Comparison of ENCODE assay signal across 25 mouse cellular contexts in the genomic region with DNA sequence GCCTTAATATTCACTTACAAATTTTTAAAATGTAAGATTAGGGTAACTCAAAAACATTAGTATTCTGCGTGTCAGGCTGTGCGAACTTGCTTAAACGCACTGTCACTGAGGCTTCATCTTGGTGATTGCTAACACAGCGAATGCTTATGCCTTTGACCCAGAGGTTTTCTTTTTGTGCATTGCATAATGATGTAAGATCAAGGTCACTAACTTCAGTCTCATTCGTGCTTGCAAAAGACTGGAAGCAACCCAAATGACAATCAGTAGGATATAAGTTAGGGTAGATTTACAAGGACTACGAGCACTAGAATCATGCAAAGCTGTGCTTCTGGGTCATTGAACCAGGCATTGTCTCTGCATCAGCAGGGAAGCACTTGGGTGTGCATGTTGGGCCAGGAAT. TPM values are rescaled to one million over a fixed set of nuclear protein-coding genes. Genes with fewer than 3 reads are reported as not detected.
DNase-seq lines count a peak whose midpoint lies in the region; ATAC-seq and TF ChIP-seq lines count a peak whose summit lies in the region.
"Had no signal": no experiment of that assay in that cellular context is flagged by ENCODE, and none has a peak within 500 bp of the region (broad histone marks: within the 10 kb centered on the region; RNA-seq: fewer than 3 reads in every experiment).

No protein-coding gene starts in this region.

- H3K36me3 ChIP-seq in kidney, adult 2 months (ENCODE audit: control insufficient read depth, insufficient read depth, low read length), result no peaks in the 10 kb centered on the region
- no peaks in the 10 kb centered on the region for H3K36me3 ChIP-seq in testis, adult 2 months (ENCODE audit: control insufficient read depth, insufficient read depth, low read length)
- H3K36me3 ChIP-seq: embryonic facial prominence, embryonic 10.5 days; embryonic facial prominence, embryonic 15.5 days; forebrain, embryonic 15.5 days; heart, embryonic 12.5 days; limb, embryonic 13.5 days; liver, embryonic 12.5 days had no signal

- no peak for TF ChIP-seq POLR2A in kidney, adult 2 months (IDR thresholded peaks at IDR 0.05; ENCODE audit: low read depth, low read length)
- TF ChIP-seq POLR2A in testis, adult 2 months (IDR thresholded peaks at IDR 0.05; ENCODE audit: control insufficient read depth, low read depth, low read length), result no peak

- H3K4me3 ChIP-seq in kidney, adult 2 months (ENCODE audit: insufficient read depth, low read depth, low read length), result no peak overlapping the region
- no peak overlapping the region for H3K4me3 ChIP-seq in testis, adult 2 months (ENCODE audit: control insufficient read depth, low read depth, low read length)
- H3K4me3 ChIP-seq: embryonic facial prominence, embryonic 10.5 days; embryonic facial prominence, embryonic 15.5 days; forebrain, embryonic 15.5 days; heart, embryonic 12.5 days; limb, embryonic 13.5 days; liver, embryonic 12.5 days had no signal

- peaks cover 49% of the 10 kb centered on the region for H3K4me1 ChIP-seq in kidney, adult 2 months (ENCODE audit: control insufficient read depth, insufficient read depth, low read length)
- H3K4me1 ChIP-seq in testis, adult 2 months (ENCODE audit: control insufficient read depth, insufficient read depth, low read length), result peaks cover 15% of the 10 kb centered on the region
- H3K4me1 ChIP-seq: forebrain, embryonic 15.5 days had no signal

- no peaks in the 10 kb centered on the region for H3K27me3 ChIP-seq in kidney, adult 2 months (replicated peaks; ENCODE audit: control insufficient read depth, insufficient read depth, low read length)
- H3K27me3 ChIP-seq in testis, adult 2 months (ENCODE audit: control insufficient read depth, insufficient read depth, low read length), result no peaks in the 10 kb centered on the region
- H3K27me3 ChIP-seq: embryonic facial prominence, embryonic 15.5 days; forebrain, embryonic 15.5 days; heart, embryonic 12.5 days; limb, embryonic 13.5 days had no signal

- no peak for TF ChIP-seq CTCF in kidney, adult 2 months (conservative IDR thresholded peaks at IDR 0.05; ENCODE audit: insufficient read depth, insufficient read length, low read depth, low read length)
- TF ChIP-seq CTCF in testis, adult 2 months (IDR thresholded peaks at IDR 0.05; ENCODE audit: control insufficient read depth, insufficient read depth, insufficient replicate concordance, low read depth, low read length), result no peak

- ATAC-seq in frontal cortex, adult (ENCODE audit: low TSS enrichment), result no peak
- ATAC-seq: CD4-positive, CD25-positive, alpha-beta regulatory T cell, adult 4 months; forebrain, embryonic 15.5 days; intestine, postnatal 0 days; liver, embryonic 12.5 days; midbrain, embryonic 16.5 days had no signal

- 49% methylated on average over 6 of the region's 6 CpGs for WGBS in kidney, adult 2 months

- DNase-seq in adrenal gland, postnatal 10 days, result peak; percentile 43
- DNase-seq in adrenal gland, adult 8-10 months, result no peak
- DNase-seq in kidney, adult 2 months, result no peak
- DNase-seq in kidney, postnatal 10 days, result no peak
- no peak for DNase-seq in testis, postnatal 10 days (ENCODE audit: low spot score)
- DNase-seq: cerebellum, adult 8-10 months; cerebellum, postnatal 25 days; kidney, postnatal 4 days; lung, adult 18-20 months; lung, postnatal 10 days; spleen, adult 18-20 months; thymus, adult 2 months; thymus, postnatal 36 days had no signal

- H3K27ac ChIP-seq in kidney, adult 2 months (ENCODE audit: insufficient read depth, low read depth, low read length), result peak overlapping the region; percentile 76; the same call in 1 of the 2 replicates
- H3K27ac ChIP-seq in testis, adult 2 months (ENCODE audit: control insufficient read depth, insufficient read depth, low read depth, low read length), result peak overlapping the region; percentile 25
- H3K27ac ChIP-seq: embryonic facial prominence, embryonic 10.5 days; embryonic facial prominence, embryonic 15.5 days; forebrain, embryonic 15.5 days; hindbrain, embryonic 14.5 days; limb, embryonic 13.5 days; liver, embryonic 12.5 days had no signal

RNA-seq across cellular contexts. Expression of gene Cyb5b, which starts 12.8 kb away (rescaled TPM):
- 100 to 1,000 TPM; 216 to 248 TPM for total RNA-seq in adrenal gland, postnatal 10 days (2021)
- 100 to 1,000 TPM; 398 to 743 (median 524) TPM for total RNA-seq in adrenal gland, adult 8-10 months (2022)
- 186 and 203 TPM in 2 replicates for polyA plus RNA-seq in kidney, adult 2 months (2012; rRNA removed)
- 31.2 and 31.4 TPM in 2 replicates for polyA plus RNA-seq in testis, adult 2 months (2012; rRNA removed)

RNA-seq across cellular contexts. Expression of gene Terf2, which starts 41.2 kb away (rescaled TPM):
- total RNA-seq in adrenal gland, postnatal 10 days (2021), result 10 to 100 TPM; 22.0 to 26.4 TPM
- total RNA-seq in adrenal gland, adult 8-10 months (2022), result 10 to 100 TPM; 20.6 to 38.9 (median 30.3) TPM
- polyA plus RNA-seq in kidney, adult 2 months (2012; rRNA removed), result 8.7 and 12.2 TPM in 2 replicates
- 13.6 and 14.1 TPM in 2 replicates for polyA plus RNA-seq in testis, adult 2 months (2012; rRNA removed)
